Mouse (Mus musculus): ENCODE measurements around the gene Rps27.
A peak's percentile ranks its signal among the peaks of the same experiment; 100 is the strongest.

Gene Rps27

DNA sequence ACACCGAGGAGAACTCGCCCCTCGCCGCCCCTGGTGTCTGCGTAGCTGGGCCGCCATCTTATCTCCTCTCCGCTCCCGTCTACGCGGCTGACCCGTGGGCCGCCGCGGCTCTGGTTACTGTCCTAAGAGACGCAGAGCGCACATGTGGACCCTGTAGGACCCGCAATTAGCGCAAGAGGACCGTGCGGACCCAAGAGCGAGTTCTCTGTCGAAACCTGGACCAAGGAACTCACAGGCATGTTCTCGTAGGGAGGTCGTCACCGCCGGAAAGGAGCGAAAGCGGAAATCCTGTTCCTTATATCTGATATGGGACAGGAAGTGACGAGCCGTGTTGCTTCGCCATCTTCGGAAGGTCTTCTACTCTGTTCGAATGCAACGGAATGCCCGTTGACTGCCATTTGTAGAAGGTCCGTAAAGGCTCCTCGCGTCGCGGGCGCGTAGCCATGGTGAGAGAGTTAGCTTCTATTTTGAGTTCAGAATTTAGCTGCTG is at the start of gene Rps27, which contains the start of gene Rab13:
Gene Rps27, minus strand, starts transcription at position 275 of the 490 bp plus-strand sequence.
Gene Rab13, plus strand, starts transcription at position 319 of the 490 bp plus-strand sequence.
- peak; percentile 99 for DNase-seq

- peak; percentile 90 for DNase-seq
Measured at GRCm38 (mm10) chr3:90258521-90258920, 45.1 kb upstream of the Rps27 start.

- peak; percentile 91 for DNase-seq
Measured at GRCm38 (mm10) chr3:90256731-90257530, 43.5 kb upstream of the Rps27 start.

DNA sequence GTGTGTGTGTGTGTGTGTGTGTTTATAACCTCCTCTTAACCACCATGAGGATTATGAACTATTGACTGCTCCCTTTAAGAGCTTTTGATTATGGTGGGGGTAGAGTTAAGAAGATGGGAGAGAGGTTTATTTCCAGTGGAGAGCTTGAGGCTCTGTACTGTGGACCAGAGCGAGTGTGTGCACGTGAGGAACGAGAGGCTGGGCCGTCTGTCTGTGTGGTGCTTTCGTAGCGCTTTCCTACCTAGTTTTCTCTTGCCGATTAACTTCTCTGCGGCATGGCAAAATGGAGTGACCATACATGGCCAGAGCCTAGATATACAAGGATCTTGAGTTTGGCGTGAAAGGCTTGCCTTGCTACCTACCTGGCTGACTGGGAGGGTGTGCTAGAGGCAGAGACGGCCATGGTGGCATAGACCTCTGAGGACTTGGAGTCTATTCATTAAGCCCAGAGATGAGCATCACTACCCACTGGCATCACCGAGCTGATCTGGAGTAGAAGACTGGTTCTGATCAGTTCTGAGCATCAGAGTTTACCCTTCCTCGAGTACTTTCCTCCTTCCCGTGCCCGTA is 42.4 kb upstream of the Rps27 start:
- DNase-seq, result peak; percentile 91

DNA sequence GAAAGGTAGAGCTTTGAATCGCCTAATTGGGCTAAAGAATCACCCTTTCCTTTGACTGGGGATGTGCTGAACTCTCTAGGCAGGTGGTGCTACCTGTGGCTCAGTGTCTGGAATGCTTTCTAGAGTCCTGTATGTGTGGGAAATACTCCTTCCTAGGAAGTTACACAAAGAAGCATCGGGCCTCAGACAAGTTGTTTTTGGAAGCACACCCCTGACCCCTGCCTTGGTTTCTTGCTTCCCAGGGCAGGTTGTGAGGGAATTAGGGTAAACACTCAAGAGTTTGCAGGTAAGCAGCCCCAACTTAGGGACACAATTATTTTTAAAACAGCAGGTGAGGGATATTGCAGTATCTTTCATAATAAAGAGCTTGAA is 41.7 kb upstream of the Rps27 start:
- DNase-seq, result no peak

GRCm38 (mm10) chr3:90254419-90255193 is 41.2 kb upstream of the Rps27 start:
- peak; percentile 93 for DNase-seq

- peak; percentile 100 for DNase-seq
Measured at GRCm38 (mm10) chr3:90253653-90254418, 40.4 kb upstream of the Rps27 start, which contains the start of gene Crtc2. Gene Crtc2 (plus strand): TSS chr3:90254163.

GRCm38 (mm10) chr3:90253174-90253573 is 39.7 kb upstream of the Rps27 start:
- peak; percentile 85 for DNase-seq

DNA sequence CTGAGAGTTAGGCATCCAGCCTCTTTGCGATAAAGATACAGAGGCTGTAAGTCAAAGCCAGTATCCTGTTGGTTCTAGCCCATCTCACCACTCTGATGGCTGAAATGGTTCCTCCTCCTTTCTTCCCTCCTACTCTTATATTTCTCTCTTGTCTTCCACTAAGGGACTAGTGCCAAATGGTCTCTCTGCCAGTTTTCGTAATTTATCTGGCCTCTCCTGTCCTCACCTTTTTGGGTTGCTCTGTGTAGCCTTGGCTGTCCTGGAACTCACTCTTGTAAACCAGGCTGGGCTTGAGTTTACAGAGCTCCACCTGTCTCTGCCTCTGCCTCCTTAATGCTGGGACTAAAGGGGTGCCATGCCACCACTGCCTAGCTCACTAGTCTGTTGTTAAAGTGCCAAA is 39.2 kb upstream of the Rps27 start:
- peak; percentile 90 for DNase-seq

- DNase-seq, result peak; percentile 92
Measured at GRCm38 (mm10) chr3:90251731-90252226, 38.3 kb upstream of the Rps27 start.

GRCm38 (mm10) chr3:90250791-90251190 is 37.3 kb upstream of the Rps27 start:
- peak; percentile 91 for DNase-seq

- DNase-seq, result peak; percentile 97
Measured at GRCm38 (mm10) chr3:90248746-90249100, 35.3 kb upstream of the Rps27 start.

GRCm38 (mm10) chr3:90247960-90248745 is 34.7 kb upstream of the Rps27 start, which contains the start of gene Slc39a1:
Gene Slc39a1 (plus strand): TSS chr3:90248172.
- peak; percentile 100 for DNase-seq

GRCm38 (mm10) chr3:90247630-90247959 is 34.1 kb upstream of the Rps27 start:
- no peak for DNase-seq

GRCm38 (mm10) chr3:90245406-90245805 is 32.0 kb upstream of the Rps27 start:
- DNase-seq, result no peak

GRCm38 (mm10) chr3:90242984-90243775 is 29.7 kb upstream of the Rps27 start, which contains the start of gene Creb3l4:
Gene Creb3l4 (minus strand): TSS chr3:90243512.
- peak; percentile 96 for DNase-seq

- peak; percentile 89 for DNase-seq
Measured at GRCm38 (mm10) chr3:90241669-90242358, 28.4 kb upstream of the Rps27 start.

DNA sequence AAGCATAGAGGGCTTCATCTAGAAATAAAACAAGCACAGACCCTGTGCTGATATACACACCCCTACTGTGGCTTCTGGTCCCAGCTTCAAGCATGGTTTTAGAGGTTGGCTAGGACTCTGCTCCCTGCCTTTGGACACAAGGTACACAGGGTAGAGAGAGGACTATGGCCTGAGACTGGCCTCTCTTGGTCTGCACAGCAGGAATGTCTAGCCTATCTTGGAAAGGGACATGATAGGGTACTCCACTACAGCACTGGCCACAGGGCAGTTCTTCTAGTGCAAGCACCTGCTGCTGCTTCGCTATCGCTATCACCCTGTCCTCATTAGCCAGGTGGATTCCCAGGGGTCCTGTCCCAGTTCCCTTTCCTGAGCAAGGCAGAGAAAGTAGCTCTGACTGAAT is 27.8 kb upstream of the Rps27 start:
- peak; percentile 89 for DNase-seq

- DNase-seq, result peak; percentile 100
Measured at GRCm38 (mm10) chr3:90231507-90232333, 18.3 kb upstream of the Rps27 start, which contains the start of gene Jtb. Gene Jtb (plus strand): TSS chr3:90231597.

All from heart, adult 11 months (tissue).